Mouse (Mus musculus) liver (tissue): ENCODE results near the gene Atp1a1.
A peak's percentile ranks its signal among the peaks of the same experiment; 100 is the strongest.

Source experiments
- DNase-seq: peaks from one replicate; pipeline ENCODE4 v3.0.0-alpha.2; 2020; ENCODE audit warnings: mixed read lengths

Gene Atp1a1

GRCm38 (mm10) chr3:101604550-101605223 is at the start of gene Atp1a1:
TSS of gene Atp1a1 (minus strand) at chr3:101604684.
- DNase-seq, result peak; percentile 99

GRCm38 (mm10) chr3:101653446-101653845 is 49.0 kb upstream of the Atp1a1 start:
- DNase-seq, result no peak

GRCm38 (mm10) chr3:101652967-101653366 is 48.5 kb upstream of the Atp1a1 start:
- no peak for DNase-seq

- no peak for DNase-seq
These were observed 45.8 kb upstream of the Atp1a1 start for GRCm38 (mm10) chr3:101650328-101650727.

GRCm38 (mm10) chr3:101649271-101649670 is 44.8 kb upstream of the Atp1a1 start:
- no peak for DNase-seq

- peak; percentile 12 for DNase-seq
These were observed 43.8 kb upstream of the Atp1a1 start for GRCm38 (mm10) chr3:101648096-101648793.

- DNase-seq, result no peak
These were observed 42.3 kb upstream of the Atp1a1 start for GRCm38 (mm10) chr3:101646806-101647205.

- no peak for DNase-seq
These were observed 41.2 kb upstream of the Atp1a1 start for GRCm38 (mm10) chr3:101645569-101646106.

GRCm38 (mm10) chr3:101644062-101644802 is 39.7 kb upstream of the Atp1a1 start:
- DNase-seq, result no peak

GRCm38 (mm10) chr3:101643264-101643663 is 38.8 kb upstream of the Atp1a1 start:
- no peak for DNase-seq

GRCm38 (mm10) chr3:101638223-101638622 is 33.7 kb upstream of the Atp1a1 start:
- DNase-seq, result no peak

- no peak for DNase-seq
These were observed 32.0 kb upstream of the Atp1a1 start for GRCm38 (mm10) chr3:101636510-101636909.

- DNase-seq, result no peak
These were observed 31.6 kb upstream of the Atp1a1 start for GRCm38 (mm10) chr3:101636086-101636485.

- no peak for DNase-seq
These were observed 29.8 kb upstream of the Atp1a1 start for GRCm38 (mm10) chr3:101634141-101634900.

- no peak for DNase-seq
These were observed 23.8 kb upstream of the Atp1a1 start for GRCm38 (mm10) chr3:101628255-101628654.

GRCm38 (mm10) chr3:101624287-101624686 is 19.8 kb upstream of the Atp1a1 start:
- DNase-seq, result no peak

GRCm38 (mm10) chr3:101619017-101619416 is 14.5 kb upstream of the Atp1a1 start:
- DNase-seq, result no peak

- DNase-seq, result no peak
These were observed 14.0 kb upstream of the Atp1a1 start for GRCm38 (mm10) chr3:101618505-101618904.

GRCm38 (mm10) chr3:101617451-101617850 is 13.0 kb upstream of the Atp1a1 start:
- DNase-seq, result no peak

- no peak for DNase-seq
These were observed 12.5 kb upstream of the Atp1a1 start for GRCm38 (mm10) chr3:101617007-101617406.

- DNase-seq, result no peak
These were observed 11.4 kb upstream of the Atp1a1 start for GRCm38 (mm10) chr3:101615856-101616255.

GRCm38 (mm10) chr3:101611813-101612491 is 7.5 kb upstream of the Atp1a1 start:
- DNase-seq, result no peak
